Mouse (Mus musculus): ENCODE measurements at regions not wholly inside any gene's neighbourhood (a gene's known extent, or its start where the extent isn't known, plus 50 kb on each side); places are given as distances from the start of the nearest gene placed in this dataset.

- Histone ChIP-seq H3K9me3 (ENCODE audit: low read length) (no peaks in the 10 kb centered on the region), H3K27me3 (ENCODE audit: insufficient read depth, low read length) (no peaks in the 10 kb centered on the region), H3K4me1 (replicated peaks; ENCODE audit: low read depth, low read length) (no peaks in the 10 kb centered on the region), H3K4me3 (replicated peaks; ENCODE audit: low read length) (no peak overlapping the region), H3K36me3 (ENCODE audit: insufficient read depth, low read length) (no peaks in the 10 kb centered on the region)
- no peak for TF ChIP-seq POU5F1 (IDR thresholded peaks at IDR 0.05; ENCODE audit: borderline replicate concordance, low read length)
- TF ChIP-seq NANOG (IDR thresholded peaks at IDR 0.05; ENCODE audit: borderline replicate concordance, low read length) = no peak
- no peak for TF ChIP-seq CTCF (conservative IDR thresholded peaks at IDR 0.05; ENCODE audit: low read length)
Measured at GRCm38 (mm10) chrX:77307374-77307773, 203.4 kb upstream of the Tbl1x start.

GRCm38 (mm10) chrX:77314384-77314783 is 196.4 kb upstream of the Tbl1x start:
- H3K36me3 ChIP-seq (ENCODE audit: insufficient read depth, low read length) = no peaks in the 10 kb centered on the region
- no peaks in the 10 kb centered on the region for H3K9me3 ChIP-seq (ENCODE audit: low read length)
- H3K27me3 ChIP-seq (ENCODE audit: insufficient read depth, low read length) = no peaks in the 10 kb centered on the region
- TF ChIP-seq POU5F1 (IDR thresholded peaks at IDR 0.05; ENCODE audit: borderline replicate concordance, low read length) = no peak
- no peak for TF ChIP-seq CTCF (conservative IDR thresholded peaks at IDR 0.05; ENCODE audit: low read length)
- no peak for TF ChIP-seq NANOG (IDR thresholded peaks at IDR 0.05; ENCODE audit: borderline replicate concordance, low read length)
- H3K4me3 ChIP-seq (replicated peaks; ENCODE audit: low read length) = no peak overlapping the region
- no peaks in the 10 kb centered on the region for H3K4me1 ChIP-seq (replicated peaks; ENCODE audit: low read depth, low read length)

GRCm38 (mm10) chrX:77323644-77324043 is 187.2 kb upstream of the Tbl1x start:
- Histone ChIP-seq H3K4me3 (replicated peaks; ENCODE audit: low read length) (no peak overlapping the region), H3K4me1 (replicated peaks; ENCODE audit: low read depth, low read length) (no peaks in the 10 kb centered on the region), H3K36me3 (ENCODE audit: insufficient read depth, low read length) (no peaks in the 10 kb centered on the region), H3K27me3 (ENCODE audit: insufficient read depth, low read length) (no peaks in the 10 kb centered on the region), H3K9me3 (ENCODE audit: low read length) (no peaks in the 10 kb centered on the region)
- no peak for TF ChIP-seq NANOG (IDR thresholded peaks at IDR 0.05; ENCODE audit: borderline replicate concordance, low read length)
- TF ChIP-seq CTCF (conservative IDR thresholded peaks at IDR 0.05; ENCODE audit: low read length) = no peak
- no peak for TF ChIP-seq POU5F1 (IDR thresholded peaks at IDR 0.05; ENCODE audit: borderline replicate concordance, low read length)

GRCm38 (mm10) chrX:77353181-77353580 is 157.6 kb upstream of the Tbl1x start:
- Histone ChIP-seq H3K27me3 (ENCODE audit: insufficient read depth, low read length) (no peaks in the 10 kb centered on the region), H3K4me3 (replicated peaks; ENCODE audit: low read length) (no peak overlapping the region), H3K4me1 (replicated peaks; ENCODE audit: low read depth, low read length) (no peaks in the 10 kb centered on the region), H3K36me3 (ENCODE audit: insufficient read depth, low read length) (no peaks in the 10 kb centered on the region), H3K9me3 (ENCODE audit: low read length) (no peaks in the 10 kb centered on the region)
- TF ChIP-seq NANOG (IDR thresholded peaks at IDR 0.05; ENCODE audit: borderline replicate concordance, low read length) = no peak
- no peak for TF ChIP-seq POU5F1 (IDR thresholded peaks at IDR 0.05; ENCODE audit: borderline replicate concordance, low read length)
- no peak for TF ChIP-seq CTCF (conservative IDR thresholded peaks at IDR 0.05; ENCODE audit: low read length)

- no peaks in the 10 kb centered on the region for H3K4me1 ChIP-seq (replicated peaks; ENCODE audit: low read depth, low read length)
- no peaks in the 10 kb centered on the region for H3K36me3 ChIP-seq (ENCODE audit: insufficient read depth, low read length)
- no peaks in the 10 kb centered on the region for H3K27me3 ChIP-seq (ENCODE audit: insufficient read depth, low read length)
- TF ChIP-seq NANOG (IDR thresholded peaks at IDR 0.05; ENCODE audit: borderline replicate concordance, low read length) (no peak), CTCF (conservative IDR thresholded peaks at IDR 0.05; ENCODE audit: low read length) (no peak), POU5F1 (IDR thresholded peaks at IDR 0.05; ENCODE audit: borderline replicate concordance, low read length) (no peak)
- H3K4me3 ChIP-seq (replicated peaks; ENCODE audit: low read length) = no peak overlapping the region
- H3K9me3 ChIP-seq (ENCODE audit: low read length) = no peaks in the 10 kb centered on the region
Measured at GRCm38 (mm10) chrX:77360551-77360950, 150.3 kb upstream of the Tbl1x start.

- Histone ChIP-seq H3K9me3 (ENCODE audit: low read length) (no peaks in the 10 kb centered on the region), H3K36me3 (ENCODE audit: insufficient read depth, low read length) (no peaks in the 10 kb centered on the region), H3K4me3 (replicated peaks; ENCODE audit: low read length) (no peak overlapping the region), H3K4me1 (replicated peaks; ENCODE audit: low read depth, low read length) (no peaks in the 10 kb centered on the region), H3K27me3 (ENCODE audit: insufficient read depth, low read length) (no peaks in the 10 kb centered on the region)
- TF ChIP-seq NANOG (IDR thresholded peaks at IDR 0.05; ENCODE audit: borderline replicate concordance, low read length) (no peak), POU5F1 (IDR thresholded peaks at IDR 0.05; ENCODE audit: borderline replicate concordance, low read length) (no peak), CTCF (conservative IDR thresholded peaks at IDR 0.05; ENCODE audit: low read length) (no peak)
Measured at GRCm38 (mm10) chrX:77361106-77361505, 149.7 kb upstream of the Tbl1x start.

- no peaks in the 10 kb centered on the region for H3K36me3 ChIP-seq (ENCODE audit: insufficient read depth, low read length)
- TF ChIP-seq POU5F1 (IDR thresholded peaks at IDR 0.05; ENCODE audit: borderline replicate concordance, low read length) = no peak
- TF ChIP-seq CTCF (conservative IDR thresholded peaks at IDR 0.05; ENCODE audit: low read length) = no peak
- no peak for TF ChIP-seq NANOG (IDR thresholded peaks at IDR 0.05; ENCODE audit: borderline replicate concordance, low read length)
- H3K4me3 ChIP-seq (replicated peaks; ENCODE audit: low read length) = no peak overlapping the region
- no peaks in the 10 kb centered on the region for H3K9me3 ChIP-seq (ENCODE audit: low read length)
- H3K27me3 ChIP-seq (ENCODE audit: insufficient read depth, low read length) = no peaks in the 10 kb centered on the region
- H3K4me1 ChIP-seq (replicated peaks; ENCODE audit: low read depth, low read length) = no peaks in the 10 kb centered on the region
Measured at GRCm38 (mm10) chrX:77363657-77364056, 147.2 kb upstream of the Tbl1x start.

- H3K4me1 ChIP-seq (replicated peaks; ENCODE audit: low read depth, low read length) = no peaks in the 10 kb centered on the region
- no peaks in the 10 kb centered on the region for H3K9me3 ChIP-seq (ENCODE audit: low read length)
- no peaks in the 10 kb centered on the region for H3K36me3 ChIP-seq (ENCODE audit: insufficient read depth, low read length)
- no peaks in the 10 kb centered on the region for H3K27me3 ChIP-seq (ENCODE audit: insufficient read depth, low read length)
- TF ChIP-seq POU5F1 (IDR thresholded peaks at IDR 0.05; ENCODE audit: borderline replicate concordance, low read length) (no peak), NANOG (IDR thresholded peaks at IDR 0.05; ENCODE audit: borderline replicate concordance, low read length) (no peak), CTCF (conservative IDR thresholded peaks at IDR 0.05; ENCODE audit: low read length) (no peak)
- H3K4me3 ChIP-seq (replicated peaks; ENCODE audit: low read length) = no peak overlapping the region
Measured at GRCm38 (mm10) chrX:77367351-77367750, 143.5 kb upstream of the Tbl1x start.

- Histone ChIP-seq H3K4me1 (replicated peaks; ENCODE audit: low read depth, low read length) (no peaks in the 10 kb centered on the region), H3K27me3 (ENCODE audit: insufficient read depth, low read length) (no peaks in the 10 kb centered on the region), H3K4me3 (replicated peaks; ENCODE audit: low read length) (no peak overlapping the region), H3K36me3 (ENCODE audit: insufficient read depth, low read length) (no peaks in the 10 kb centered on the region), H3K9me3 (ENCODE audit: low read length) (no peaks in the 10 kb centered on the region)
- no peak for TF ChIP-seq POU5F1 (IDR thresholded peaks at IDR 0.05; ENCODE audit: borderline replicate concordance, low read length)
- TF ChIP-seq CTCF (conservative IDR thresholded peaks at IDR 0.05; ENCODE audit: low read length) = no peak
- no peak for TF ChIP-seq NANOG (IDR thresholded peaks at IDR 0.05; ENCODE audit: borderline replicate concordance, low read length)
Measured at GRCm38 (mm10) chrX:77387271-77387670, 123.5 kb upstream of the Tbl1x start.

Measured in E14TG2a.4 (cell line).